Mouse (Mus musculus): ENCODE results near the gene Ttll10.

DNA sequence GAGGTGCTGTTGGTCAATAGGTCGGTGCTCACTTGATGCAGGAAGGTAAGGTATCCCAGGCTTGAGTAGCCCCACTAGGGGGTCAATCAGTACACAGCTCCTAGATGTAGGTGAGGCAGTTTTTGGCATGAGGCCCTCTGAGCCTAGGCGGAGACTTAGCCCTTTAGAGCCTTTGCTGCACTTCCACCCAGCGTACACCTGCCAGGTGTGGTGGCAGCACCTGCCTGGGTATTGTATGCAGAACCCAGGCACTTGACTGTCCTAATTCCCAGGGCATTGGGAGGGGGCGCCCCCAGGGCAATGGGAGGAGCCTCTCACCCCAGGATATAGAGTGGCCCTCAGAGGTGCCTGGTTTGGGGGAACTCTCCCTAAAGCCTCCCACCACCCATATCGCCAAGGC is 4.0 kb downstream of the Ttll10 start:
- TF ChIP-seq CTCF (IDR thresholded peaks at IDR 0.05; ENCODE audit: control insufficient read depth, insufficient read depth, low read length), result no peak
- TF ChIP-seq POLR2A (IDR thresholded peaks at IDR 0.05; ENCODE audit: borderline replicate concordance, control insufficient read depth, low read depth, low read length), result no peak

Measured in bone marrow, adult 2 months (tissue).